Mouse (Mus musculus) hindbrain, postnatal 0 days (tissue): ENCODE results near the gene 4930512M02Rik. TPM values are rescaled to one million over a fixed set of nuclear protein-coding genes. Genes with fewer than 3 reads are reported as not detected.
A peak's percentile ranks its signal among the peaks of the same experiment; 100 is the strongest.
"Not testable (repeated sequence)": the region's sequence is repeated elsewhere in the genome, so short reads cannot be mapped to it uniquely, and the experiment has no call there.

Source experiments
- ATAC-seq: fragments of 200-750 bp; cut with Nextera tagmentation; 2 replicates; pipeline ENCODE4 v1.8.0; 2017; ENCODE audit warnings: mild to moderate bottlenecking, moderate TSS enrichment, moderate library complexity
- DNase-seq: peaks from one replicate; pipeline ENCODE4 v3.0.0-alpha.2; 2015; ENCODE audit warnings: low spot score
- H3K27ac ChIP-seq: fragments of 300-500 bp; sonication (generic); 2 replicates; pipeline ENCODE4 v1.5.1; 2014; ENCODE audit warnings: mild to moderate bottlenecking
- H3K27me3 ChIP-seq: fragments of 300-500 bp; sonication (generic); 2 replicates; pipeline ENCODE4 v1.6.1; 2014; ENCODE audit warnings: low read length, mixed read lengths; ENCODE audit not compliant: insufficient read depth
- H3K36me3 ChIP-seq: fragments of 300-500 bp; sonication (generic); 2 replicates; pipeline ENCODE4 v1.6.1; 2014; ENCODE audit warnings: low read length, mixed read lengths; ENCODE audit not compliant: insufficient read depth
- H3K4me1 ChIP-seq: fragments of 300-500 bp; sonication (generic); 2 replicates; pipeline ENCODE4 v1.6.1; 2014; ENCODE audit warnings: antibody characterized with exemption, low read length, mixed read lengths; ENCODE audit not compliant: insufficient read depth
- H3K4me2 ChIP-seq: fragments of 300-500 bp; sonication (generic); 2 replicates; pipeline ENCODE4 v1.6.1; 2014; ENCODE audit warnings: low read depth, mild to moderate bottlenecking, low read length, moderate library complexity, mixed read lengths
- H3K4me3 ChIP-seq: fragments of 300-500 bp; sonication (generic); 2 replicates; pipeline ENCODE4 v1.5.1; 2014; ENCODE audit warnings: low read length
- H3K9ac ChIP-seq: fragments of 300-500 bp; sonication (generic); replicated peaks from 2 replicates; pipeline ENCODE4 v1.6.1; 2014; ENCODE audit warnings: mild to moderate bottlenecking, low read length, moderate library complexity, mixed read lengths
- H3K9me3 ChIP-seq: fragments of 300-500 bp; sonication (generic); 2 replicates; pipeline ENCODE4 v1.6.1; 2016; ENCODE audit warnings: low read length, mixed read lengths
- CTCF ChIP-seq: IDR thresholded peaks from 2 replicates; pipeline ENCODE4 v1.5.1; 2016; ENCODE audit warnings: antibody characterized with exemption, control low read depth, low read depth
- WGBS: fragments of 180-500 bp; shearing (Covaris S2); extraction: QIAGEN DNeasy Blood & Tissue Kit; methylation state at CpG from one replicate; pipeline ENCODE4 v1.1.7; 2014; 5-methylcytosine and 5-hydroxymethylcytosine counted together
- polyA plus RNA-seq: library from polyadenylated mRNA; unstranded; fragments of >200 nt; fragmentation: Nextera tagmentation; extraction: Ambion mirVana; gene quantifications from 2 replicates; pipeline ENCODE4 v1.2.1, GENCODE M21; 2015
- total RNA-seq: library from RNA; depleted of rRNA; stranded (reverse); fragments of >200 nt; gene quantifications from 2 replicates; pipeline ENCODE4 v1.2.3, GENCODE M21; 2014; rRNA removed

4930512M02Rik gene
- total RNA-seq = not detected in 2 replicates
- polyA plus RNA-seq = not detected in 2 replicates

DNA sequence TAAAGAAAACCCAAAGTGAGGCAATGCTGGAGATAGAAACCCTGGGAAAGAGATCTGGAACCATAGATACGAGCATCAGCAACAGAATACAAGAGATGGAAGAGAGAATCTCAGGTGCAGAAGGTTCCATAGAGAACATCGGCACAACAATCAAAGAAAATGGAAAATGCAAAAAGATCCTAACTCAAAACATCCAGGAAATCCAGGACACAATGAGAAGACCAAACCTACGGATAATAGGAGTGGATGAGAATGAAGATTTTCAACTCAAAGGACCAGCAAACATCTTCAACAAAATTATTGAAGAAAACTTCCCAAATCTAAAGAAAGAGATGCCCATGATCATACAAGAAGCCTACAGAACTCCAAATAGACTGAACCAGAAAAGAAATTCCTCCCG, at the start of gene 4930512M02Rik:
Gene 4930512M02Rik, minus strand, starts transcription at position 101 of the 400 bp plus-strand sequence.
- H3K27me3 ChIP-seq, H3K27ac ChIP-seq, H3K4me1 ChIP-seq, H3K4me2 ChIP-seq, ATAC-seq, H3K9ac ChIP-seq, H3K36me3 ChIP-seq, DNase-seq, H3K9me3 ChIP-seq, H3K4me3 ChIP-seq: not testable (repeated sequence)
- 67% methylated on average over 2 of the region's 4 CpGs for WGBS

DNA sequence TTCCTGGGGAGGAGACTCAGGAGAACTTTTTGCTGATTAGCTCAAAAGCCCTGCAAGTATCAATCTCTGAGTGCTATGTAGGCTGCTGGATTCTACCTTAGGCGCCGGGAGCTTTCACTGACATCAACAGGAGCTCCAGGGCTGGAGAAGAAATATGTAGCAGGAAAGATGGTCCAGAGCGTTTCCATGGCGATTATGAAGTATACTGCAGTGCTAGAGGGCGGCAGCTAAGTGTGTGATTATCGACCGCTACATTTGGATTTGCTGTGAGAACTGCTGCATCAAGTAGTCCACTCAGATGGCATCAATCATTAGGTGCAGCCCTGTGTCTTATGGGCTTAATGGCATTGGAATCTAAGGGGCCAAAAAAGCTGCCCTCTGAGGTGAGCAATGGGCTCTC, 49.5 kb upstream of the 4930512M02Rik start:
- H3K9me3 ChIP-seq = no peaks in the 10 kb centered on the region
- no peak overlapping the region for H3K4me2 ChIP-seq
- 79% methylated on average over 7 of the region's 7 CpGs for WGBS
- no peak overlapping the region for H3K4me3 ChIP-seq
- no peaks in the 10 kb centered on the region for H3K4me1 ChIP-seq
- DNase-seq = peak; percentile 7
- H3K9ac ChIP-seq = no peak overlapping the region
- H3K27ac ChIP-seq = no peak overlapping the region
- TF ChIP-seq CTCF = no peak
- H3K36me3 ChIP-seq = no peaks in the 10 kb centered on the region
- no peak for ATAC-seq
- H3K27me3 ChIP-seq = no peaks in the 10 kb centered on the region

- ATAC-seq (no peak), DNase-seq (no peak)
- no peak overlapping the region for H3K27ac ChIP-seq
- H3K9me3 ChIP-seq = no peaks in the 10 kb centered on the region
- H3K36me3 ChIP-seq = no peaks in the 10 kb centered on the region
- no peak overlapping the region for H3K4me2 ChIP-seq
- H3K4me1 ChIP-seq = no peaks in the 10 kb centered on the region
- 91% methylated on average over 9 of the region's 9 CpGs for whole genome bisulfite sequencing
- no peak for TF ChIP-seq CTCF
- H3K9ac ChIP-seq = no peak overlapping the region
- H3K27me3 ChIP-seq = no peaks in the 10 kb centered on the region
- no peak overlapping the region for H3K4me3 ChIP-seq
These were observed 48.6 kb upstream of the 4930512M02Rik start for GRCm38 (mm10) chr11:11676068-11676741.

DNA sequence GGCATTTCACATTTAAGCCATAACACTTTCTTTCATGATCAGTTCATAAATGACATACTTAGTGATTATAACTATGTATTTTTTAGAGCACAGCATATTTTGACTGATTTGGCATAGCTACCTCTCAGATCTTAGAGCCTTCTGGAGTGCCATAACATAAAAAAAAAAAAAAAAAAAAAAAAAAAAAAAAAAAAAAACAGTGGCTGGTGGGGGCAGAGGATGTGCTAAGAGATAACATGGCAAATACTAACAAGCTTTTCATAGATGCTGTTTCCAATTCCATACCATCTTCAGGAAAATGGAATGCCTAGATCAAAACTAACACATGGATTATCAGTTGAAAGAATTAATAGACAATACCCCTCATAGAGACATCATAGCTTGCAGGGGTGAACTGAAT, 47.4 kb upstream of the 4930512M02Rik start:
- no peak overlapping the region for H3K27ac ChIP-seq
- H3K36me3 ChIP-seq = no peaks in the 10 kb centered on the region
- H3K27me3 ChIP-seq = no peaks in the 10 kb centered on the region
- no peak overlapping the region for H3K9ac ChIP-seq
- H3K4me1 ChIP-seq = no peaks in the 10 kb centered on the region
- H3K4me3 ChIP-seq = no peak overlapping the region
- no peak for DNase-seq
- no peak for ATAC-seq
- TF ChIP-seq CTCF = no peak
- H3K9me3 ChIP-seq = no peaks in the 10 kb centered on the region
- no peak overlapping the region for H3K4me2 ChIP-seq

- no peak overlapping the region for H3K4me3 ChIP-seq
- H3K4me2 ChIP-seq = no peak overlapping the region
- no peak overlapping the region for H3K27ac ChIP-seq
- WGBS = 71% methylated on average over 4 of the region's 4 CpGs
- H3K9me3 ChIP-seq = no peaks in the 10 kb centered on the region
- DNase-seq (no peak), ATAC-seq (no peak)
- H3K4me1 ChIP-seq = no peaks in the 10 kb centered on the region
- no peaks in the 10 kb centered on the region for H3K36me3 ChIP-seq
- H3K9ac ChIP-seq = no peak overlapping the region
- H3K27me3 ChIP-seq = no peaks in the 10 kb centered on the region
- no peak for TF ChIP-seq CTCF
These were observed 45.3 kb upstream of the 4930512M02Rik start for GRCm38 (mm10) chr11:11672974-11673373.

DNA sequence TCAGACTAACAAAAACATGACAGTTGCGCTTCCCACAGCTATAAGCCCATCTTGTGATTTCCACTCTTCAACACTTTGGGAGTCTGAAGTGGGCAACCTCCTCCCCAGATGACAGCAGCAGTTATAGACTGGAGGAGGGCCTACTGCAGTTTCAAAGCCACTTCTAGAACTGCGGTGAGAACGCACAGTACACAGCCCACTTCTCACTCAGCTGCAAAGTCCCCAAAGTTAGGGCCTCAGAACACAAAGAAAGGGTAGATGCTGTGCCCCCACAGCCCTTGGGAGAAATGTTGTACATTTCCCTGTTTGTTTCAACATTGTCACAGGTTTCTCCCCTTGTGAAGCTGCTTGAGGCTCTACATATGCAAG, 40.3 kb upstream of the 4930512M02Rik start:
- no peak overlapping the region for H3K4me3 ChIP-seq
- H3K4me2 ChIP-seq = no peak overlapping the region
- ATAC-seq (no peak), DNase-seq (no peak)
- H3K4me1 ChIP-seq = no peaks in the 10 kb centered on the region
- WGBS = 95% methylated on average over 3 of the region's 3 CpGs
- TF ChIP-seq CTCF = no peak
- no peaks in the 10 kb centered on the region for H3K36me3 ChIP-seq
- no peak overlapping the region for H3K9ac ChIP-seq
- no peak overlapping the region for H3K27ac ChIP-seq
- H3K27me3 ChIP-seq = no peaks in the 10 kb centered on the region
- H3K9me3 ChIP-seq = no peaks in the 10 kb centered on the region

DNA sequence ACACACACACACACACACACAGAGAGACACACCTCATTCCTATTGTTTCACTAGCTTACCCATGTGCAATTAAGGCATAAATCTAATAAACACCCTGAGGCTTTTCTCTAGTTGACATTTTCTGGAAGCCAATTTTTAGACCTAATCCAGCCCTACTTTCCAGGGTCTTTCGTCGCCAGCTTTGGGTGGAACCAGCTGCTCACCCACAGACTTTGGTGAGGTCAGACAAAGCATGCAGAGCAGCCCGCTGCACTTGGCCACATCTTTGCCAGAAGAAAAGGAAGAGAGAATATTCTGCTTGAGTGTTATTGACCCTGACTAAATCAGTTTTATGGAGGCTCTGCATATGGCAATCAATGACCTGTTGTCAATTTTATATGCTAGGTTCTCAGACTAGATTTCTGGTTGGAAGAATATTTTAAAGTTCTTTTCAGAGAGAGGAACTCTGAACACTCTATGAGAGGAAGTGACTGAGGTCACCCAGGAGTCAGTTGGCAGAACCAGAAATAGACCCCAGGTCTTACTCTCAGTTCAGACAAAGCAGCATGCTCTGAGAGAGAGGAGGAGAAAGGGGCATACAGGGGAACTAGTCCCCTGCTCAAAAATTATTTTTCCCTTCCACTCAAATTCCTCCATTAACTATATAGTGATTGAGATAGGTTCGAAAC, 39.8 kb upstream of the 4930512M02Rik start:
- Histone ChIP-seq H3K4me1 (no peaks in the 10 kb centered on the region), H3K9me3 (no peaks in the 10 kb centered on the region), H3K9ac (no peak overlapping the region), H3K36me3 (no peaks in the 10 kb centered on the region), H3K4me3 (no peak overlapping the region), H3K27me3 (no peaks in the 10 kb centered on the region), H3K27ac (no peak overlapping the region), H3K4me2 (no peak overlapping the region)
- no peak for DNase-seq
- 82% methylated on average over 4 of the region's 4 CpGs for WGBS
- no peak for ATAC-seq
- TF ChIP-seq CTCF = no peak
